Mouse (Mus musculus) E14TG2a.4 (cell line): ENCODE results near the gene Agap1.
A peak's percentile ranks its signal among the peaks of the same experiment; 100 is the strongest.

Source experiments
- H3K27me3 ChIP-seq: 2 replicates; pipeline ENCODE4 v1.6.1; 2014; ENCODE audit warnings: low read length, control low read depth; ENCODE audit not compliant: insufficient read depth
- H3K36me3 ChIP-seq: 2 replicates; pipeline ENCODE4 v1.6.1; 2014; ENCODE audit warnings: low read length, control low read depth; ENCODE audit not compliant: insufficient read depth
- H3K4me1 ChIP-seq: replicated peaks from 2 replicates; pipeline ENCODE4 v1.6.1; 2014; ENCODE audit warnings: low read depth, low read length, control low read depth
- H3K4me3 ChIP-seq: replicated peaks from 2 replicates; pipeline ENCODE4 v1.5.1; 2014; ENCODE audit warnings: mild to moderate bottlenecking, low read length
- H3K9me3 ChIP-seq: 2 replicates; pipeline ENCODE4 v1.6.1; 2014; ENCODE audit warnings: low read length, control low read depth
- CTCF ChIP-seq: conservative IDR thresholded peaks from 2 replicates; pipeline ENCODE4 v1.5.1; 2014; ENCODE audit warnings: low read length
- NANOG ChIP-seq: IDR thresholded peaks from 2 replicates; pipeline ENCODE4 v1.6.1; 2014; ENCODE audit warnings: borderline replicate concordance, low read length, mixed read lengths
- POU5F1 ChIP-seq: IDR thresholded peaks from 2 replicates; pipeline ENCODE4 v1.6.1; 2014; ENCODE audit warnings: low read length, borderline replicate concordance

Gene Agap1

GRCm38 (mm10) chr1:89625967-89626366, 171.4 kb downstream of the Agap1 start:
- H3K27me3 ChIP-seq, result no peaks in the 10 kb centered on the region
- no peaks in the 10 kb centered on the region for H3K9me3 ChIP-seq
- H3K36me3 ChIP-seq, result peaks cover 45% of the 10 kb centered on the region
- TF ChIP-seq CTCF, result no peak
- no peak for TF ChIP-seq POU5F1
- no peak for TF ChIP-seq NANOG
- peaks cover 4% of the 10 kb centered on the region for H3K4me1 ChIP-seq
- H3K4me3 ChIP-seq, result no peak overlapping the region

- Histone ChIP-seq H3K36me3 (peaks cover 43% of the 10 kb centered on the region), H3K9me3 (no peaks in the 10 kb centered on the region), H3K27me3 (no peaks in the 10 kb centered on the region), H3K4me1 (peaks cover 4% of the 10 kb centered on the region), H3K4me3 (no peak overlapping the region)
- no peak for TF ChIP-seq CTCF
- no peak for TF ChIP-seq NANOG
- TF ChIP-seq POU5F1, result no peak
Measured at GRCm38 (mm10) chr1:89626940-89627339, 172.3 kb downstream of the Agap1 start.

- no peaks in the 10 kb centered on the region for H3K27me3 ChIP-seq
- H3K36me3 ChIP-seq, result peaks cover 43% of the 10 kb centered on the region
- H3K9me3 ChIP-seq, result no peaks in the 10 kb centered on the region
- no peak overlapping the region for H3K4me3 ChIP-seq
- TF ChIP-seq POU5F1, result no peak
- TF ChIP-seq CTCF, result peak; percentile 87
- TF ChIP-seq NANOG, result no peak
- H3K4me1 ChIP-seq, result peaks cover 4% of the 10 kb centered on the region
Measured at GRCm38 (mm10) chr1:89627650-89628049, 173.0 kb downstream of the Agap1 start.

DNA sequence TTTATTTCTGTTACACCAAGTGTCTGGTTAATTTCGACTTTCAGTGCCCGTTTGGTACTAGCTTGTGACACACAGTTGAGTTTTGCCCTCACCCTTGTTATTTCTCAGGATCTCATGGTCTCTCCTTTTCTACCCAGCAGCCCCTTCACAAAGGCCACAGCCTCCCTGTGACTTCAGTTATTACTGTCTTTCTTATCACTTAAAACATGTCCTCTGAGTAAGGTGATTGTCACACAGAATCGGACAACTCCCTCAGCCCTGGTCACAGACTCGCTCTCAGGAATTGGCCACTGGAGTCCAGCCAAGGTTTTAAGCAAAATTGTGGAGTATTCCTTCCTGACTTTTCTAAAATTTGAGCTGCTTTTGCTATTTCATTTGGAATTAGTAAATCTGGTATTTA, 176.2 kb downstream of the Agap1 start:
- Histone ChIP-seq H3K36me3 (peaks cover 46% of the 10 kb centered on the region), H3K9me3 (no peaks in the 10 kb centered on the region), H3K4me1 (peaks cover 4% of the 10 kb centered on the region), H3K27me3 (no peaks in the 10 kb centered on the region), H3K4me3 (no peak overlapping the region)
- TF ChIP-seq POU5F1 (no peak), CTCF (no peak), NANOG (no peak)

DNA sequence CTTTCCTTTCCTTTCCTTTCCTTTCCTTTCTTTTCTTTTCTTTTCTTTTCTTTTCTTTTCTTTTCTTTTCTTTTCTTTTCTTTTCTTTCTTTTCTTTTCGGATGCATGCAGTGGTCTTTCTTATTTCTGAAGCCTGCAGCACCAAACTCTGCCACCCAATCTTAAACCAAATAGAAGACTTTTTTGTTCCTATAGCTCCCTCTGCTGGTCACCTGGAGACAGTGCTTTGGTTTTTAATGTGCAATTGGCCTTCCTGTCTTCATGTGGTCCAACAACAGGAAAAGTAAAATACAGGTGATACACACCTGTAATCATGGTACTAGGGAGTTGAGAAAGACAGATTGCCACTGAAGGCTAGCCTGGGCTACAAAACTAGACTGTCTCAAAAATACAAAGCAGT, 177.1 kb downstream of the Agap1 start:
- no peak for TF ChIP-seq POU5F1
- peak; percentile 83 for TF ChIP-seq CTCF
- no peak for TF ChIP-seq NANOG
- Histone ChIP-seq H3K36me3 (peaks cover 52% of the 10 kb centered on the region), H3K4me1 (peaks cover 4% of the 10 kb centered on the region), H3K27me3 (no peaks in the 10 kb centered on the region), H3K4me3 (no peak overlapping the region), H3K9me3 (no peaks in the 10 kb centered on the region)

GRCm38 (mm10) chr1:89634055-89634454, 179.4 kb downstream of the Agap1 start:
- TF ChIP-seq NANOG, result no peak
- TF ChIP-seq CTCF, result peak; percentile 46; the same call in 1 of the 2 replicates
- no peak for TF ChIP-seq POU5F1
- Histone ChIP-seq H3K36me3 (peaks cover 63% of the 10 kb centered on the region), H3K4me3 (no peak overlapping the region), H3K9me3 (no peaks in the 10 kb centered on the region), H3K27me3 (no peaks in the 10 kb centered on the region), H3K4me1 (no peaks in the 10 kb centered on the region; the same call in 1 of the 2 replicates)

DNA sequence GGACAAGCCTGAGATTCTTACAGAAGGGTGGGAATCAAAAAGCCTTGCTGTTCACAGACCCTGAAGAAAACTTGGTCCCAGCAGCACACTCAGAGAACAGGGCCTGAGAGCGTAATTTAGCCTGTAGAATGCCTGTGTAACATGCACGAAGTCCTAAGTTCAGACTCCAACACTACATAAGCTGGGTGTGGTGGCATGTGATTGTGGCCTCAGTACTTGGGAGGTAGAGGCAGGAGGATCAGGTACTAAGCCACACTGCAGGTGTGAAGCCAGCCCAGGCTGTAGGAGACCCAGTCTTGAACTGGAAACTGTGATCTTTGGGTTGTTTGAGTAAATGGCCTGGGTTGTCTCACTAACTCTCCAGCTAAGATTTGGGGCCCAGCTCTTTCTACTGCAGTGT, 180.5 kb downstream of the Agap1 start:
- H3K4me1 ChIP-seq, result no peaks in the 10 kb centered on the region
- no peaks in the 10 kb centered on the region for H3K27me3 ChIP-seq
- no peak overlapping the region for H3K4me3 ChIP-seq
- H3K9me3 ChIP-seq, result no peaks in the 10 kb centered on the region
- TF ChIP-seq NANOG (no peak), POU5F1 (no peak), CTCF (no peak)
- peaks cover 62% of the 10 kb centered on the region for H3K36me3 ChIP-seq

GRCm38 (mm10) chr1:89637670-89638069, 183.1 kb downstream of the Agap1 start:
- Histone ChIP-seq H3K27me3 (no peaks in the 10 kb centered on the region), H3K9me3 (no peaks in the 10 kb centered on the region), H3K4me3 (no peak overlapping the region), H3K36me3 (peaks cover 58% of the 10 kb centered on the region), H3K4me1 (no peaks in the 10 kb centered on the region; the same call in 1 of the 2 replicates)
- no peak for TF ChIP-seq CTCF
- no peak for TF ChIP-seq POU5F1

- Histone ChIP-seq H3K4me1 (peaks cover 10% of the 10 kb centered on the region; the same call in 1 of the 2 replicates), H3K36me3 (peaks cover 31% of the 10 kb centered on the region), H3K27me3 (no peaks in the 10 kb centered on the region), H3K9me3 (no peaks in the 10 kb centered on the region), H3K4me3 (no peak overlapping the region)
- TF ChIP-seq CTCF (peak; percentile 37), NANOG (no peak)
Measured at GRCm38 (mm10) chr1:89643445-89644100, 189.0 kb downstream of the Agap1 start.
